Mouse (Mus musculus): Measurements from ENCODE around the gene Gm20479.

DNA sequence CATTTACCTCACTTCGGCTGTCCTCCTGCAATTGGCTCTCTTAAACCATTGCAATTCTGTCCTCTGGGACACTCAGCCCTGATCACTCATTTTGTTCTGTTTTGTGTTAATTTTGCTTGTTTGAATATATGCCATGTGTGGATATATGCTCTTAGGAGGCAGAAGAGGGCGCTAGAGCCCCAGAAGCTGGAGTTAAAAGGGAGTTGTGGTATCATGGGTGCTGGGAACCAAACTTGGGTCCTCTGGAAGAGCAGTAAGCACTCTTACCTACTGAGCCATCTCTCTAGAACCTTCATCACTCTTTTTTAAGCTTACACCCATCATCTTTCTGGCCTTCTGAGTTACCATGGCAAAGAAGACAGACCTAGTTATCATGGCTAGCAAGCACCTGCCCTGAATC lies 1.9 kb upstream of the Gm20479 start:
- TF ChIP-seq POLR2A (IDR thresholded peaks at IDR 0.05; ENCODE audit: borderline replicate concordance, control insufficient read depth, low read depth, low read length) = no peak
- TF ChIP-seq CTCF (IDR thresholded peaks at IDR 0.05; ENCODE audit: control insufficient read depth, insufficient read depth, low read length) = no peak
